ENCODE assay signal across 8 mouse cellular contexts in genomic region chr1:66176012-66176837, GRCm38 (mm10). TPM values are rescaled to one million over a fixed set of nuclear protein-coding genes. Genes with fewer than 3 reads are reported as not detected.
A peak's percentile ranks its signal among the peaks of the same experiment; 100 is the strongest.
DNase-seq lines count a peak whose midpoint lies in the region; ATAC-seq and TF ChIP-seq lines count a peak whose summit lies in the region.

No protein-coding gene starts in this region.

- H3K4me1 ChIP-seq in heart, embryonic 14.5 days (ENCODE audit: control insufficient read depth in 2 of 2, insufficient read depth in 2 of 2, low read length in 2 of 2), result no peaks in the 10 kb centered on the region
- peaks cover 17% of the 10 kb centered on the region for H3K4me1 ChIP-seq in hindbrain, embryonic 14.5 days (replicated peaks; ENCODE audit: control insufficient read depth, insufficient read depth, low read length)
- H3K4me1 ChIP-seq in midbrain, embryonic 15.5 days, result peaks cover 21% of the 10 kb centered on the region
- no peaks in the 10 kb centered on the region; the same call in 1 of the 2 replicates for H3K4me1 ChIP-seq in kidney, adult 2 months (ENCODE audit: control insufficient read depth, insufficient read depth, low read length)

- DNase-seq in heart, postnatal 36 days, result no peak
- DNase-seq in cerebellum, postnatal 36 days, result peak; percentile 4 to 28
- DNase-seq in hindbrain, embryonic 14.5 days (ENCODE audit: low spot score), result peak; percentile 64
- no peak for DNase-seq in adrenal gland, postnatal 10 days
- DNase-seq in kidney, adult 2 months, result no peak
- no peak for DNase-seq in heart, postnatal 25 days (ENCODE audit: low spot score)

- intact Hi-C loops in heart, postnatal 36 days (cut with DNase I), result no loop called here
- intact Hi-C loops in heart, postnatal 25 days (cut with DNase I), result no loop called here

- H3K27me3 ChIP-seq in heart, embryonic 14.5 days (ENCODE audit: control insufficient read depth, insufficient read depth, low read length), result peaks cover 5% of the 10 kb centered on the region; the same call in 1 of the 2 replicates
- H3K27me3 ChIP-seq in hindbrain, embryonic 14.5 days (ENCODE audit: control insufficient read depth, insufficient read depth, low read length), result no peaks in the 10 kb centered on the region
- H3K27me3 ChIP-seq in midbrain, embryonic 15.5 days (replicated peaks), result no peaks in the 10 kb centered on the region
- H3K27me3 ChIP-seq in kidney, adult 2 months (replicated peaks; ENCODE audit: control insufficient read depth, insufficient read depth, low read length), result no peaks in the 10 kb centered on the region; the same call in 1 of the 2 replicates

- 32% methylated on average over 9 of the region's 9 CpGs for WGBS in heart, embryonic 14.5 days
- 12% methylated on average over 9 of the region's 9 CpGs for WGBS in hindbrain, embryonic 14.5 days
- WGBS in midbrain, embryonic 15.5 days, result 8% methylated on average over 9 of the region's 9 CpGs
- WGBS in kidney, adult 2 months, result 38% methylated on average over 9 of the region's 9 CpGs

- no peak overlapping the region for H3K9ac ChIP-seq in heart, embryonic 14.5 days (ENCODE audit: low read length)
- H3K9ac ChIP-seq in hindbrain, embryonic 14.5 days, result peak overlapping the region; percentile 89
- H3K9ac ChIP-seq in midbrain, embryonic 15.5 days, result peak overlapping the region; percentile 99

- peak overlapping the region; percentile 98; the same call in 1 of the 2 replicates for H3K4me2 ChIP-seq in heart, embryonic 14.5 days (ENCODE audit: low read length)
- H3K4me2 ChIP-seq in hindbrain, embryonic 14.5 days (replicated peaks), result peak overlapping the region; percentile 60
- H3K4me2 ChIP-seq in midbrain, embryonic 15.5 days, result peak overlapping the region; percentile 69

- no peak for ATAC-seq in heart, embryonic 14.5 days (ENCODE audit: insufficient number of reproducible peaks, insufficient read depth, low FRiP score, low read depth)
- peak; percentile 44 for ATAC-seq in hindbrain, embryonic 14.5 days (ENCODE audit: low FRiP score)
- peak; percentile 61 for ATAC-seq in midbrain, embryonic 15.5 days (replicated peaks)

- no peak overlapping the region for H3K27ac ChIP-seq in heart, embryonic 14.5 days (replicated peaks in 1 of 2; ENCODE audit: control insufficient read depth in 1 of 2, insufficient read depth in 1 of 2, low read depth in 2 of 2, low read length in 2 of 2)
- peak overlapping the region; percentile 86 for H3K27ac ChIP-seq in hindbrain, embryonic 14.5 days
- H3K27ac ChIP-seq in midbrain, embryonic 15.5 days, result peak overlapping the region; percentile 92
- no peak overlapping the region for H3K27ac ChIP-seq in kidney, adult 2 months (ENCODE audit: insufficient read depth, low read depth, low read length)

- no peak for TF ChIP-seq CTCF in kidney, adult 2 months (conservative IDR thresholded peaks at IDR 0.05; ENCODE audit: insufficient read depth, insufficient read length, low read depth, low read length)

- H3K36me3 ChIP-seq in heart, embryonic 14.5 days (ENCODE audit: control insufficient read depth, insufficient read depth, low read length), result no peaks in the 10 kb centered on the region
- peaks cover 11% of the 10 kb centered on the region for H3K36me3 ChIP-seq in hindbrain, embryonic 14.5 days (replicated peaks; ENCODE audit: control insufficient read depth, insufficient read depth)
- peaks cover 4% of the 10 kb centered on the region; the same call in 1 of the 2 replicates for H3K36me3 ChIP-seq in midbrain, embryonic 15.5 days (replicated peaks)
- H3K36me3 ChIP-seq in kidney, adult 2 months (ENCODE audit: control insufficient read depth, insufficient read depth, low read length), result no peaks in the 10 kb centered on the region

- H3K9me3 ChIP-seq in heart, embryonic 14.5 days (ENCODE audit: control insufficient read depth, low read length), result no peaks in the 10 kb centered on the region
- H3K9me3 ChIP-seq in hindbrain, embryonic 14.5 days (ENCODE audit: control insufficient read depth, low read length), result no peaks in the 10 kb centered on the region
- no peaks in the 10 kb centered on the region for H3K9me3 ChIP-seq in midbrain, embryonic 15.5 days

- H3K4me3 ChIP-seq in heart, embryonic 14.5 days (ENCODE audit: control insufficient read depth in 1 of 2, insufficient read depth in 1 of 2, low read depth in 1 of 2, low read length in 2 of 2), result no peak overlapping the region; a peak in 1 of 4 replicates
- peak overlapping the region; percentile 64 for H3K4me3 ChIP-seq in hindbrain, embryonic 14.5 days (replicated peaks; ENCODE audit: low read length)
- H3K4me3 ChIP-seq in midbrain, embryonic 15.5 days, result peak overlapping the region; percentile 98
- no peak overlapping the region for H3K4me3 ChIP-seq in kidney, adult 2 months (ENCODE audit: insufficient read depth, low read depth, low read length)

- no peak for TF ChIP-seq POLR2A in kidney, adult 2 months (IDR thresholded peaks at IDR 0.05; ENCODE audit: low read depth, low read length)

RNA-seq across cellular contexts. Expression of gene Map2, which starts 1.2 kb away (rescaled TPM):
- 2.1 and 2.7 TPM in 2 replicates for polyA plus RNA-seq in heart, embryonic 14.5 days (2014; fragmentation: Nextera tagmentation; extraction: Ambion mirVana)
- 1 to 10 TPM; 3.0 to 3.6 TPM for total RNA-seq in heart, postnatal 36 days (2021)
- 413 and 417 TPM in 2 replicates for polyA plus RNA-seq in hindbrain, embryonic 14.5 days (2014; fragmentation: Nextera tagmentation; extraction: Ambion mirVana)
- 425 and 464 TPM in 2 replicates for polyA plus RNA-seq in midbrain, embryonic 15.5 days (2015; fragmentation: Nextera tagmentation; extraction: Ambion mirVana)
- 10 to 100 TPM; 17.1 to 23.1 TPM for total RNA-seq in adrenal gland, postnatal 10 days (2021)
- 5.1 and 6.7 TPM in 2 replicates for polyA plus RNA-seq in kidney, adult 2 months (2012; rRNA removed)
- 1 to 10 TPM; 3.2 to 3.3 TPM for total RNA-seq in heart, postnatal 25 days (2021)

Comparison
In these comparisons a context has a peak if more than half of its experiments do, and no peak if none do; other contexts are left out.
1. H3K27ac ChIP-seq: peak in hindbrain, embryonic 14.5 days (single experiment) and midbrain, embryonic 15.5 days (single experiment); none in heart, embryonic 14.5 days (0 of 2) and kidney, adult 2 months (single experiment).
2. H3K4me3 ChIP-seq: peak in hindbrain, embryonic 14.5 days (single experiment) and midbrain, embryonic 15.5 days (single experiment); none in heart, embryonic 14.5 days (0 of 2) and kidney, adult 2 months (single experiment).
3. DNase-seq: peak in cerebellum, postnatal 36 days (2 of 2) and hindbrain, embryonic 14.5 days (single experiment); none in heart, postnatal 36 days (0 of 2), adrenal gland, postnatal 10 days (single experiment), kidney, adult 2 months (single experiment) and heart, postnatal 25 days (single experiment).
4. RNA of gene Map2, which starts 1.2 kb away (polyA plus RNA-seq): 425 to 464 TPM in midbrain, embryonic 15.5 days and 413 to 417 TPM in hindbrain, embryonic 14.5 days; 5.1 to 6.7 TPM in kidney, adult 2 months and 2.1 to 2.7 TPM in heart, embryonic 14.5 days; every median in the first group is over 10 times any median in the second.
5. Peak in every context shown above with its lines, with median percentiles within 50 percentile points of each other: H3K4me2 ChIP-seq.